Mouse (Mus musculus): ENCODE results near the gene Aldh1l1.

GRCm38 (mm10) chr6:90567928-90568327 lies 81.7 kb downstream of the Aldh1l1 start:
- TF ChIP-seq POLR2A (IDR thresholded peaks at IDR 0.05; ENCODE audit: extremely low read depth, insufficient read depth, low read length) (no peak), CTCF (IDR thresholded peaks at IDR 0.05; ENCODE audit: low read depth, low read length) (no peak)

All from liver, adult 2 months (tissue).